Mouse (Mus musculus) fat pad, adult 2 months (tissue): Measurements from ENCODE around the gene Ccdc15.
"Not testable (repeated sequence)": the region's sequence is repeated elsewhere in the genome, so short reads cannot be mapped to it uniquely, and the experiment has no call there.

ENCODE experiments used
- DNase-seq: peaks from one replicate; pipeline ENCODE4 v3.0.0-alpha.2; 2011; ENCODE audit warnings: low read depth, low spot score; ENCODE audit errors: extremely low read depth

Ccdc15 gene

DNA sequence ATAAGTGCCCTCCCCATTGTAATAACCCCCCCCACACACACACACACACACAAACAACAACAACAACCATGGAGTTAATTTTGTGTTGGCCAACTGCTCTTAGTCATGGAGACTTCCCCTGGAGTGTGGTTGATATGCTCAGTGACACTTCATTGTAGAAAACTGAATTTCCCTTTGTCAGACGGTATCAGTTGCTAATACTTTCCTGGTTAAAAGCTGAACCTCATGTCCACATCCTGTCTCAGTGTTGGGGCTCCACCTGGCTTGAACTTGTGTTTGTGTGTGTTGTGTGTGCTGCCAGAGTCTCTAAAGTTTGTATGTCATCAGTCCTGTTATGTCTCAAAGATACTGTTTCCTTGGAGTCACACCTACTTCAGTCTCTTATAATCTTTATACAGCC lies 6.3 kb upstream of the Ccdc15 start:
- DNase-seq = no peak

GRCm38 (mm10) chr9:37351266-37351665 lies 3.0 kb upstream of the Ccdc15 start:
- no peak for DNase-seq

DNA sequence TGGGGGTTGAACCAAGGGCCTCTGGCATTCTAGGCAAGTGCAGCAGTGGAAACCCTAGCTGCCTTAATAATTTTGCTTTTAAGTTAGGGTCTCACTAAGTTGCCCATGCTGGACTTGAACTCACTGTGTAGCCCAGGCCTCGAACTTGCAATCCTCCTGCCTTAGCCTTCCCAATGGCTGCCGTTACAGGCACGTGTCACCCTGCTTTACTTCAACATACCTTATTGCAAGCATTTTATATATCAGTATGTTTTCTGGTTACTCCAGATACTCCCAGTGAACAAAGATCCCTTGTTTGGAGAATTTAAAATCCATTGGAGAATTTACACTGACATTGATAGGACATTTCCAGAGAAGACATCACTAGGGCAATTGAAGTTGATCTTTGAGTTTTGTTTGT lies 818 bp upstream of the Ccdc15 start:
- DNase-seq = no peak

DNA sequence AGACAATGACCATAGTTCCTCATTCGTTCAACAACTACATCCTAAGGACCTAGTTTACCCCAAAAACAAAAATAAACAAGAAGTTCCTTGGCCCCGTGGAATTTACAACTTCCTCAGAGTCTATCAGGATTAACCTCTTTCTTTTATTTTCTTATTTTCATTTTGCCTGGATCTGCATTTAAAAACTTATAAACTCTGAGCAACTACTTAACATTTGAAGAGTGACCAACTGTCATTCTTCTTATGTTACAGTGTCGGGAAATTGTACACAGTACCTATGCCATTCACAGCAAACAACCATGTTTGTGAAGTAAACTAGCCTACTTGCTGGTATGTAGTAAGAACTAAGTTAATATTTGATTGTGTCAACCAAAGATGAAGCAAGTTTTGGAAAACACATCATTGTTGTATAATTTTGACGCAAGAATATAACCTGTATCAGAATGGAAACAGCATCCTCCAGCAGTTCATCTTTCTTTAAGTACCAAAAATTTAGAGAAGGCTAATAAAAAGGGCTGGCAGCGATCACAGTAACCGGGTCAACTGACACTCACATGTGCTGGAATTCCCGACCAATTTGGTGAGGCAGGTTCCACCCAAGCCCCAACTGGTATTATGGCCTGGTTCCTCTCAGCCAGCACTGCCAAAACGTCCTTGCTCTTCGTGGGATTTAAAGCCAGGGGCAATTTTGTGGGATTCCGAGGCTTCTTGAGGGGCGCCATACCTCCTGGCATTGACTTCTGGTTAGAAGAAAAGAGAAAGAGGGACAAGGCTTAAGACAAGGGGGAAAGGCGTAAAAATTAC lies 846 bp downstream of the Ccdc15 start:
- DNase-seq = no peak

DNA sequence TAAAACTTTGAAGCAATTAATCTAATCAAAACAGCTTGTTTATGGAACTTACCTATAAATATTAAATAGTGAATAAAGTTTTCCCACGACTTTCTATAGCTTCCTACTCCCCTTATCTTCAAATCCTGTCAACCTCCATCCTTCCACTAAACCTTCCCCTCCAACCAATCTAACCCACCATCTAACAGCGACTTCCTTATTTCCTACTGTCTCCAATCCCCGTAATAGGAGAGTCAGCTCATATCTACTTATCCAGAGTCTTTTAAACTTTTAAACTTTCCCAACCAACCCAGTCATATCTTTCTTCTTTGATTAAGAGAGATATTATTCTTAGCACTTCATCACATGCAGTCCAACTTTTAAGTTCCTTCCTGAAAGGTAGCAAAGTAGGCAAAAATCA lies 2.8 kb downstream of the Ccdc15 start:
- no peak for DNase-seq

- DNase-seq = no peak
Measured at GRCm38 (mm10) chr9:37329456-37329855, 18.8 kb downstream of the Ccdc15 start.

DNA sequence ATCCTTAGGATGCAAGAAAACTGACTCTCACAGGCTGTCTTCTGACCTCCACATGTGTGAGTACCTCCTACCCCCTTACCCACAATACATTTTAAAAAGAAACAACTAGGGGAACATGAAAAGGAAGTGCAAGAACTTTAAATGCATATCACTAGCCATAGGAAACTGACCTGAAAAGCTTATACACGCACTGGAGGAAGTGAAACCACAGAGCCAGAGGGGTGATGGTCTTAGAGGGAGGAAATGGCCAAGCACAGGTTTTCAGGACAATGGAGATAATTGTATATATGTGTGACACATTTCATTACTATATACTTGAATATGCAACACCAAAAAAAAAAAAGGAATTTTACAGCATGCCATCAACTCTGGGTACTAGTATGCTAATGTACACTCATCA lies 46.5 kb downstream of the Ccdc15 start:
- DNase-seq = no peak

- DNase-seq = not testable (repeated sequence)
Measured at GRCm38 (mm10) chr9:37300501-37300900, 47.7 kb downstream of the Ccdc15 start.

GRCm38 (mm10) chr9:37295586-37295985 lies 52.6 kb downstream of the Ccdc15 start:
- DNase-seq = no peak

DNA sequence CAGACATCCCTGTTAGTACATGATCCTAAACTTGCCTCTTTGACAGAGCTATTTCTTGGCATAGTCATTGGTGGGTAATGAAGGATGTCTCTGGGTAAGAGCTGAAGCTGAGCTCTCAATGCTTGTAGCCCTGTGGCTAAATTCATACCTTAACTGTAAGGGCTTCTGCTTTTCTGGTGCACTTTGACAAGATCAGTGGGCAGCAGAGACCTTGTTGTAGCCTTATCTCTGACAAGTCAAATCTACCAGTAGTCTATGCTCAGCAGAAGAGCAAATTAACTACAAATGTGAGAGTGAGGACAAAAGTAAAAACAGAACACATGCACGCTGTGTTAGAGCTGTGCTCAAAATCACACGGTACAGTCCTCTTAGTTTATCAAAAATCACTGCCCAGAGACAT lies 81.6 kb downstream of the Ccdc15 start:
- DNase-seq = no peak

DNA sequence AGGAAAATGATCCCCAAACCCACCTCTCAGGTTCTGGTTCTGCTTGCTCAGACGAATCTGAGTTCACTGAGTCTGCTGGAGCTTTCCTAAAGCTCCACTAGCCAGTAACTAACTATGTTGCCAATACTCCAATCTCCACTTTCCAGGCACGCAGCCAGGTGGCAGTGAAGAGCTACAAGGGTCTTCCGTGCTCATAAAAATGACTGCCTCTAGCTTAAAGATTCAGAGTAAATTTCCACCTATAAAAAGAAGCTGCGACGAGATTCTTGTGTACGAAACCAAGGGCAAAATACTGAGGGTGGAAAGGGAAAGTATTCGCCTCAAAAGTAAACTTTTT lies 92.4 kb downstream of the Ccdc15 start:
- DNase-seq = no peak

- DNase-seq = no peak
Measured at GRCm38 (mm10) chr9:37255149-37255888, 92.9 kb downstream of the Ccdc15 start, which contains the start of gene Slc37a2. Gene Slc37a2, minus strand, starts transcription at chr9:37255738.

- no peak for DNase-seq
Measured at GRCm38 (mm10) chr9:37254531-37255110, 93.6 kb downstream of the Ccdc15 start.

GRCm38 (mm10) chr9:37250631-37251030 lies 97.6 kb downstream of the Ccdc15 start:
- no peak for DNase-seq

GRCm38 (mm10) chr9:37249976-37250375 lies 98.3 kb downstream of the Ccdc15 start:
- no peak for DNase-seq

DNA sequence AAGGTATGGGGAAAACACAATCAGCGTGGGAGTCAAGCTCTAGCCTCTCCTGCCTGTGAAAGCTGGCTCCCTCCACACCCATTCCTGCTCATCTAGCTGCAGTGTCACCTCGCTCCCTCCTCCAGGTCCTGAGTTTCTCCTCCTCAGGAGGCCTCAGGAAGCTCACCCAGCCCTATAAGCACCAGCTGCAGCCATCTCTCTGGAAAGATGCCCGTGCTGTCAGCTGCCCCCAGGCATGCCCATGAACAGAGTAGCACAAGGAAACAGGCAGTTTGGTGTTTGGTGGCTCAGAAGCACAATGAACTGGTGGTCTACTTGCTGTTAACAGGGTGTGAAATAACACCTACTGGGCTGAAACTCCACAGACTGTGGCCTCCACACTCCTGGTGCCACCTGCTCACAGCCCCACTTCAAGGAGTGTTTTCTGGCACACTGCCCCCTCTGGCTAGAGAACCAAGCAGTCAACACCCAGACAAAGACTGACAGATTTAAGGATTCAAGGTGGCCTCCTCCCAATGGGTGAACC lies 99.8 kb downstream of the Ccdc15 start:
- no peak for DNase-seq

DNA sequence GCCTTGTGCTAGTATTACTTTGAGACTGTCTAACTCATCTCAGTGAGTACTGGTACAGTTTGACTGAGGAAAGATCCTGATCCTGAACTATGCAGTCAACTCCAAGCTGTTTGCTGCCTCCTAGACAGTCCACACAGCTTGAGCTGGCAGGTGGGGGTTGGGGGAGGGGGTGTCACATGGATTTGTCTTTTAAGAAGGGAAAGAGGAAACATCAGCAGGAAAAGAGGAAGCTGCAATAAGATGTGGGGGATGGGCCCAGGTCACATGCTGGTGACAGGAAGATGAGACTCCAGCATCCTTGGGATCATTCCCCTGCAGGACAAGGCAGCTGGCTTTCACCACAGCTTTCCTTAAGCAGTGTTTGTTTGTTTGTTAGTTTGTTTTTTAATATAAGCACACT lies 100.8 kb downstream of the Ccdc15 start:
- no peak for DNase-seq

- no peak for DNase-seq
Measured at GRCm38 (mm10) chr9:37245810-37246209, 102.4 kb downstream of the Ccdc15 start.

DNA sequence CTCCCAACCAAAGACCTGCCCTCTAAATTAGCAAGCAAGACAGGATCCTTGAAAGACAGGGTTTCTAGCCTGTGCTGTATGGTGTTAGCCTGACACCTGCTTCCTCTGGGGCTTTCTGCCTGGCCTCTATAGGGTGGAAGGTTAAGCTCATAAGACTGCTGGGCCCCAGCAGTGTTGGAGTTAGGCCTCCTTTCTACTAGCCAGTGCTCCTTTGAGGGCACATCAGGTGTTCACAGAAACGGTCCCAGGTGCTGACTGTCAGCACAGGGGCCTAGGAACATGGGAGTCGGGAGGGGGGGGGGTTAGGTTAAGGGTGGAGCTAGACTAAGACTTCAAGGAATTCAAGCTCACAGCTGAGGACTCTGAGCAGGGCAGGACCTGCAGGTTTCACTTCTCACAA lies 102.8 kb downstream of the Ccdc15 start:
- no peak for DNase-seq

DNA sequence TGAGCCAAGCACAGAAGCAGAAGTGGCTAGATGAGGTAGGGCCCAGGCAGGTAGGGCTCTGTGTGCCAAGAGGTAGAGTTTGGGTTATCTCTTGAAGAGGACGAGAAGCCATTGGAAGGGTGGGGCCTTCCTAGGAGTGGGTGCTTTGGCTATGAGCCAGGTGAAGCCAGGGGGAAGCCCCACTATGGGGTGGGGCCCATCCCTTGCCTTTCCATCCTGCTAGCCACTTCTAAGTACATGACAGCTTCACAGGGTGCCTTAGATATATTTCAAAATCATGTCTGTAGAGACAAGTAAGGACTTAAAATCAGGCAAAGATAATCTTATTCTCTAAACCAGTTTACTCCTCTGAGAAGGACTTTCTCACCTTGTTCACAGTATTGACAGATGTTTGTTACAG lies 103.6 kb downstream of the Ccdc15 start:
- no peak for DNase-seq

DNA sequence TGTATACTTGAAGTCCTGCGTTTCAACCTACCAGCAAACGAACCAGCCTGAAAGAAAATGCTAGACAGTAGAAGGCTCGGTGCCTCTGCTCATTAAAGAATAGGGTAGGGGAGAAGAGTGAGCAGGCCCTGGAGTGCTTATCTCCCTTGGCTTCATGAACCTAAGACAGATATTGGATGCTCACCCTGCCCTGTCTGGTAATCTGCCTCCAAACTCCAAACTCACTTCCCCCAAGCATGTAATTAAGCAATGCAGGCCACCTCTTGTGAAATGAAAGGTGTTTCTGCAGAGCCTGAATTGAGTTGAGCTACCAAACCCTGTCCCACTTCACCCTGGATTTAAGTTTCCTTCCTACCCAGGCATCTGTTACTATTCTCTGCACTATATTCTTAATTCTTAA lies 105.5 kb downstream of the Ccdc15 start:
- no peak for DNase-seq
